Mouse (Mus musculus) spleen, postnatal 36 days (tissue): ENCODE data around the gene Mt4.
"Not testable (repeated sequence)": the region's sequence is repeated elsewhere in the genome, so short reads cannot be mapped to it uniquely, and the experiment has no call there.

Experiments
- DNase-seq, 2 experiments: peaks; one replicate each; pipeline ENCODE4 v3.0.0; 2022; ENCODE audit warnings: low spot score in 2 of 2, mixed read lengths in 1 of 2

Gene Mt4

DNA sequence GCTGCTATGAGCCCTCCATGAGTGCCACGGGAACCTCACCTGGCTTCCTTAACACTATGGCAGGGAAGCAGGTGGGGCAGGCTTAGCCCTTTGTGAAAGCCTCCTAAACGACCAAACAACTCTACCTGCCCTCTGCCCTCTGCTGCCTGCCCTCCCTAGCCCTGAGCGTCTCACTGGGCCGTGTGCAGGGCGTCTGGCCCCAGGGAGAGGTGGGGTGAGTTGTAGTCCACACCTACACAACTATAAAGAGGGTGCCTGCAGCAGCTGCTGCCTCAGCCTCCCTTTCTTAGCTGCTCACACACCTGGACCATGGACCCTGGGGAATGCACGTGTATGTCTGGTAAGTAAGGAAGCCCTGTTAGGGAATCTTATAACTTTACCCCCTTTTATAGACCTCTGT lies at the start of gene Mt4:
Gene Mt4, plus strand, starts transcription at position 265 of the 400 bp plus-strand sequence.
- no peak for DNase-seq

DNA sequence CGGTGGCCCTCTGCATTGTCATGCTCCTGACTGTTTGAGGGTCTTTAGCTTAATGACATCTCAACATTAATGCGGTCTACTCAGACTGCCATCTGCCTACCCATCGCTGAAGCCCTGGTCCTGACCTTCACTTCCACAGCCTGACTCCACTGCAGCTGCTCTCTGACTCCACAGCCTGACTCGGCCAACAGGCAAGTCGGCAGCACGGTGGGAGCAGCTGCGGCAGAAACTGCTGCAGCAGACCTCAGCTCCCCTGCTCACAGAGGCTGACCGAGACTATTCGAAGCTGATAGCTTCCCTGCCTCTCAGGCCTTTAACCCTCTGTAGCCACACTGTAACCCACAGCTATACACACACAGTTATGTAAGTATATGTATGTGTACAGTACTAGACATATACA lies 49.0 kb upstream of the Mt4 start:
- DNase-seq = no peak

DNA sequence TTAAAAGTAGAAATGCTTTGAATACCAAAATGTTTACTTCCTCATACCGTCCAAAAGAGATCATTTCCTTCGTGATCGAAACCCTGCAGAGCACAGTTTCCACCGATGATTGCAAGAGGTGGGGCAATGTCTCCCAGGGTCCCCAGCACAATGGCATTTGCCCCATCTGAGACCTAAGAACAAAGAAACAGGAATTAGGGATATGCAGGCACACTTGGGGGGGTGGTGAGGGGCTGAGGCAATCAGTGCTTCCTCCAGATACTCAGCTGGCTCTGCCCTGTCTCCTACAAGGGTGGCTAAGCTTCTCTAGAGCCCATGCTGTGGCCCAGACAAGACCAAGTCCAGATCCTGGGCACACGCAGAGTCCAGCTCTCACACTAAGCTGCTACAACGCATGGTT lies 47.3 kb upstream of the Mt4 start:
- no peak for DNase-seq

DNA sequence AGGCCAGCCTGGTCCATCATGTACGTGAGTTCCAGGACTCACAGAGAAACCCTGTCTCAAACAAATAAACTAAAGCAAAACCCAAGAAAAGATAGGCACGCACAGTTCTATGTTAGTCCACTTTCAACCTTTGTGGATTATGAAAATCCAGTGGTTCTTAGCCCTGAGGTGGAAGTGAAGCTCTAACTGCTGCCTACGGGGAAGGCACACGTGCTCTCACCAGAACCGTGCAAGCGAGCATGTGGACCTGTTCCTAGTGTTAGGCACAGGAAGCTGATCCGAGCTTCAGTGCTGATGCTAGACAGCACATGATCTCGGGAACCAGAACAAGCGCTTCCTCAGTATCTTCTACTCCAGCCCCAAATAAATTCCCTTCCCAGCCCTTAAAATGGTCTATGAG lies 44.1 kb upstream of the Mt4 start:
- no peak for DNase-seq

DNA sequence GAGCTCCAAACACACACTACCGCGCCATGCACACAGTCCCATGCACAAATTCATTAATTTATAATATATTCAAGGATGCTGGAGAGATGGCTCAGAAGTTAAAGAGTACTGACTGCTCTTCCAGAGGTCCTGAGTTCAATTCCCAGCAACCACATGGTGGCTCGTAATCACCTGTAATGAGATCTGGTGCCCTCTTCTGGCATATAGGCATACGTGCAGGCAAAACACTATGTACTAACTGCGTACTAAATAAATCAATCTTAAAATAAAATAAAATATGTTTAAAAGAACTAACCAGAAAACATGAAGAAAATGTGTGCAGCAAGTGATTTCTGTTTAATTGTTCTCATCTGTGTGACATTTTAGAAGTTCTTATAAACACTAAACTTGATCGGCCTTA lies 42.7 kb upstream of the Mt4 start:
- no peak for DNase-seq

DNA sequence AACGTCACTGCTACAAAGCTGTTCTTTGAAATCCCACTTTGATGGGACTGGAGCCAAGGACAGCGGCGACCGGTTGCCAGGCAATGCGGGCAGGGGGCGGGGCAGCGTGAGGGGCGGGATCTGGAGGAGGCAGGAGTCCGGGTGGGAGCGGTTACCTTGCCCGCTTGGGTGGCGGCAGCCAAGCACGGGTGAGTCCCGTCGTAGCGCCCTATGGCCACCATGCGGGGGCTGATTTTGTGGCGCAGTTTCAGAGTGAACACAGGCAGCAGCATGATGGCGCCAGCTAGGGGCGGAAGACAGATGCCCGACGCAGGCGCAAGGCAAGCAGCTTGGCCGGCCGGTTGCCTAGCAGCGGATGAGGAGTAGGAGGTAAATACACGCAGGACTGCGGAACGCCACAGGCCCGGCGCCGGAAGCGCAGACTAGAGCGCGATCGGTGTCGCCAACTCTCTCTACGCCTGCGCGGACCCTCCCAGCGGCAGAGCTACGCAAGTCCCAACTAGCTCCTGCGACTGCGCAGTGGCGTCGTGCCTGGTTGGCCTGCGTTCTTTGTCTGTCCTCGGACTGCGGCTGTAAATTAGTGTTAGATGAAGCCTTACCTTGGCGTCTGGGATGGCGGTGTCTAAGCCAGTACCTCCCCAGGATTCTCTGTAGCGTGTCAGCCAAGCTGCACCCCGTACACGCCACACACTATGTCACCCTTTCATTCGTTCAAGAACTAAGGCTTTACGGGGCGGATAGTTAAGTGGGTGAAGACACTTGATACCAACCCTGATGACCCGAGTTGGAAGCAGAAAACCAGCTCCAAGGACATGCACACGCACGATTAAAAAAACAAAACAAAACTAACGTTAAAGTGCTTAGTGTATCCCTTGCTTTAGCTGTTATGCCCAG lies 38.7 kb upstream of the Mt4 start, which contains the start of gene Bbs2:
Gene Bbs2, minus strand, starts transcription at position 848 of the 894 bp plus-strand sequence.
- DNase-seq = peak; percentile 99 to 100

DNA sequence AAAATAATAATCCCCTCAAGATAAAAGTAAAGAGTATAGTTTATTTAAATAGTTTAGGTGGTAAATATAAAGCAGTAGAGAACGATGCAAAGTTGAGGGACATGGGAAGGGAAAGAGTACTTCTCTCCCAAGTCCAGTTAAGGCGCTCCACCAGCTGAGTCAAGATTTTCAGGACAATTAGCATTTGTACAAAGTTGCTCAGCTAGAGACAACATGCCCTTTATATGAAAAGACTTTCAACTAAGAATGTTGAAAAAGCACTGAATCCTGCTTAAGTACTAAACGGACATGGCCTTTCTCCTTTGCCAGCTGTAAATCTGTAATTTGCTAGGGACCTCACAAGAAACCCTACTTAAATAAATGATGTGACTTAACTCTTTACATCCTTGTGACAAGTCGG lies 38.0 kb upstream of the Mt4 start:
- no peak for DNase-seq

DNA sequence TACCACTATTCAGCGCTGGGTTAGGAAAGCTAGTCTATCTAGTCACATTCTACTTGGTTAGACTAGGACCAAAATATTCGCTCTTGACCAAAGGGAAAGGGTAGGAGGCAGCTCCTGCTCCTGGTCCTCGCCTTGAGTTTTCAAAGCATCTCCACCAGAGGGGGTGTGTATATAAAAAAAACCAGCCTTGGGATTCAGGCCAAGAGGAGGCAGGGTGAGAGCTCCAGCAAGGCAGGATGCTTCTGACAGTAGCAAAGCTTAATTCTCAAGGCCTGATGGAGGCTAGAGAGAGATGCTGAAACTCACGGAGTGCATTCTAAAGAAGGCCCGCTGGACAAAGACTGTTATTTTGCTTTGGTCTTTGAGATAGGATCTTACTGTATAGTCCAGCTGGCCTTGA lies 32.9 kb upstream of the Mt4 start:
- DNase-seq = no peak

DNA sequence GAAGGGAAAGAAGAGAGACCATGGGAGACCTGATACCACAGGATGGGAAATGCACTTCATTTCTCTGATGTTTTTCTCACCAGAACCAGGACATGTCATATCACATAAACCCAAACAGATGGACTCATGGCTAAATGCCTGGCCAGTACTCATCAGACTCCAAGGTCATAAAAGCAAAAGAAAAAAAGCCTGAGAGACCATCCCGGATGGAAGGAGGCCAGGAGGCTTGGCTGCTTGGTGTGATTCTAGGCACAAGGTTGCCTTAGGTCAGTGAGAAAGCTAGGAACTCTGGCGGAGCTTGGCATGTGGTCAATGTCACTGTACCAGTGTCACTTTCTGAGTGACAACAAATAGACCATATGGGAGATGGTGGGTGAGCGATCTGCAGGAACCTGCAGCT lies 29.1 kb upstream of the Mt4 start:
- no peak for DNase-seq

DNA sequence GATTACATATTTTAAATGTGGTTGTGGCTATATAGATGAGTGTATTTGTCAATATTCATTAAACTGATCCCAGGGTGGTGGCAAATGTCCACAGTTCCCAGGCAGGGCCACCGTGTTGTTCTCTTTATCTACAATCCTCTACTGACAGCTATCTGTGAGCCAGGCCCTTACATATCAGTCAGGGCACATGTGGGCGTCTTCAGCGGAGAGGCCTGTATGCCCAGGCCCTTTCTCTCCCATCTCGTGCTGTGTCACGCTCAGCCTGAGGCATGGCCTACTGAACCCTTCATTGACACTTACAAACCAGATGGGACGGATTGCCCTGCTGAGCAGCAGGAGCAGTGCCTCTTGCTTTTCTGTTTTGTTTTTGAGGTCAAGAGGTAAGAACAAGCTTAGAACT lies 27.6 kb upstream of the Mt4 start:
- DNase-seq = peak; percentile 10 to 31

DNA sequence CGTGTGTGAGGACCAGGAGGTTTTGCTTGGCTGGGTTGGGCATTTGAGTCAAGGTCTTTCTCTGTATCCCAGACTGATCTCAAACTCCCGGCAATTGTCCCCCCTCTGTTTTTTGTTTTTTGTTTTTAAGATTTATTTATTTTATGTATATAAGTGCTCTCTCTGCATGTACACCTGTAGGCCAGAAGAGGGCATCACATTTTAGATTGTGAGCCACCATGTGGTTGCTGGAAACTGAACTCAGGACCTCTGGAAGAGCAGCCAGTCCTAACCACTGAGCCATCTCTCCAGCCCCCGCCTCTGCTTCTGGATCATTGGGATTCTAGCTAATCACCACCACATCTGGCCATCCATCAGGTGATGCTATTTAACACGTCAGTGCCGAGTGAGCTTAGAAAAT lies 27.2 kb upstream of the Mt4 start:
- no peak for DNase-seq

DNA sequence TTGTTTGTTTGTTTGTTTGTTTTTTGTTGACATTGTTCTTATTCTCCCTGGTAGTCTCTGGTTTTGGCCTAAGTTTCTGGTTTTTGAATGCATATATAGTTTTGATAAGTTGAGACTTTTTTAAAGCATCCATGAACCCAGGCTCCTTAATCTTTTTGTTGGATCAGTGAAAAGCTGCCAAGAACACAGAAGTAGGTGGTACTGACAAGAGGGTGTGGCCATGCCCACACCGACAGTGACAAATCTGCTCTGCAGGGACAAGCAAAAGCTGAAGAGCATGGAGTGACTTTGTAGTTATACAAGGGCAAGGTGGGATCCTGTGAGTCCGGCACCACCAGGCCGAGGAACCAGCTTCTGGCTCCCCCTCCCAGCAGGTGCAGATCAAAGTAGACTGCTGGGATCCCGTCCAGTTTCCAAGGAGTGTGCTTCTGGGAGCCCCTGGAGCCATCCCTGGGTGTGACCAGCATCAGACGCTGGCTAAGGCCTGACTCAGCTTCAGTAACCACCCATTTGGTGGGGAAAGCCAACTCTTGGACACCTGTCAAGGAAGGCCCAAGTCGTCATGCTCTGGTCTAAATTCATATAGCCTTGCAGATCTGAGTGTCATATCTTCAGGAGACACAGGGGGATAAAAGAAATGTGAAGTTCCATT lies 26.3 kb upstream of the Mt4 start:
- peak in 1 of 2 experiments; percentile 10 for DNase-seq

DNA sequence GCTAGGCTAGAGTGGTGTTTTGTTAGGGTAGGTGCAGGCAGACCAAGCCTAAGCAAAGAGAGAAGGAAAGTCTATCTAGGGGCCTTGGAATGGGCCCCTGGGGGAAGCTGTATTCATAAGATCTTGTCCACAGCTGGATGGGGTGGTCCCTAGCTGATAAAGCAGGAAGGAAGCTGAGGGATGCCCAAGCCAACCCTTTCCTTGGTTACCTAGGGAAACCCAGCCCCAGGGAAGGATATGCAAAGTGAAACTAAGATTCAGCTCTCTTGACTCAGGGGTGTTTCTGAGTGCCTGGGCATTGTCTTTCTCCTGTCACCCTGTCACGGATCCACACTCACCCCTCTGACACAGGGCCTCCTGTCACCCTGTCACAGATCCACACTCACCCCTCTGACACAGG lies 23.6 kb upstream of the Mt4 start:
- no peak for DNase-seq

DNA sequence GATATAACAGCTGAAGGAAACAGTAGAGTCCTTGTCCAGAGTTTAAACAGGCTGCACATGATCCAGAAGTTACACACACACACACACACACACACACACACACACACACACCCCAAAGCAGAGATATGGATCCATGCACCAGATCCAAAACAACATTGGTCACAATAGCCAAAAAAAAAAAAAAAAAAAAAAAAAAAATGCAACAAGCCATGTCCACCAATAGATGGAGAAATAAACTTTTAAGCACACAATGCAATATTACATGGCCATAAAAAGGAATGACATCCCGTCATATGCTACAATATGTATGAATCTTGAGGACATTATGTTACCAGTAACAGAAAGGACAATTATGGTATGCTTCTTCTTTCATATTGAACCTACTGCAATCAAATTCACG lies 23.0 kb upstream of the Mt4 start:
- no peak for DNase-seq

DNA sequence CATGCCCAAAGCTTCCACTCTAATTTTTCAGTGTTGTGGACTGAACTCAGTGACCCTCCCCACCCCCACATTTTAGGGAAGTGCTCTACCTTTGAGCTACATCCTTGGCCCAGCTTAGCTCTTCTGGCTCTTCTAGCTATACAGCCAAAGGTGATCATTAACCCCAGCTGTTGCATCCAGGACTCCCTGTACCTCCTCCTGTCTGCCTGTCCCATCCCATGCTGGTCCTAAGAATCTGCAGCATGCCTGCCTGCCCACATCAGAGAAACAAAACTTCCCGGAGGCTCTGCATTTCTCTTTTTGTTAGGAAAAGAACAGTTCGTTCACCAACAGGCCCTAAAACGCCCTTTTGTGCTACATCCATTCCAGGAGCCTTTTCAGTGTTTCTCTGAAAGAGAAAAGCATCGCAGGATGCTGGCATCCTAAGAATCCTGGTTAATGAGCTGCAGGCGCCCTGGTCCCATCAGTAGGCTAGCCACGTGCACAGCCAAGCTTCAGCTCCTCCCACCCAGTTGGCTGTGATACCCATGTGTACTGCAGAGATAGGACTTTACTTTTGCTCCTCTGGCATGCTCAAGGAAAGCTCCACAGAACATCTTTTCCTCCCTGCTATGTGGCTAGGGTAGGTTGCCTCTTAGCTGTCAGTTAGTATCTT lies 18.1 kb upstream of the Mt4 start:
- DNase-seq = peak; percentile 8 to 12

DNA sequence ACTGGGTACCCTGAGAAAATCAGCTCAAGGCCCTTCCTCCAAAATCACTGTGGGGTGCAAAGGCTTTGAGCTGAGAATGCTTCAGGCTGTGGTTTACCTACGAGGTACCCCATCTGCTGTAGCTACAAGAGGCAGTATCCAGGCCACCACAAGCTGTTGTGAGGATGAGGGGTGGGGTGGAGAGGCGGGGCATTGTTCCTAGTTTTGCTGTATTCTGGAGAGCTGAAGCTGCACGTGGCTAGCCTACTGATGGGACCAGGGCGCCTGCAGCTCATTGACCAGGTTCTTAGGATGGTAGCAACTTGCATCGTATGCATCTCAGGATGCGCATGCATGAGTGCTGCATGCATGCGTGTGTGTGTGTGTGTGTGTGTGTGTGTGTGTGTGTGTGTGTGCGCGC lies 15.4 kb upstream of the Mt4 start:
- DNase-seq = no peak

DNA sequence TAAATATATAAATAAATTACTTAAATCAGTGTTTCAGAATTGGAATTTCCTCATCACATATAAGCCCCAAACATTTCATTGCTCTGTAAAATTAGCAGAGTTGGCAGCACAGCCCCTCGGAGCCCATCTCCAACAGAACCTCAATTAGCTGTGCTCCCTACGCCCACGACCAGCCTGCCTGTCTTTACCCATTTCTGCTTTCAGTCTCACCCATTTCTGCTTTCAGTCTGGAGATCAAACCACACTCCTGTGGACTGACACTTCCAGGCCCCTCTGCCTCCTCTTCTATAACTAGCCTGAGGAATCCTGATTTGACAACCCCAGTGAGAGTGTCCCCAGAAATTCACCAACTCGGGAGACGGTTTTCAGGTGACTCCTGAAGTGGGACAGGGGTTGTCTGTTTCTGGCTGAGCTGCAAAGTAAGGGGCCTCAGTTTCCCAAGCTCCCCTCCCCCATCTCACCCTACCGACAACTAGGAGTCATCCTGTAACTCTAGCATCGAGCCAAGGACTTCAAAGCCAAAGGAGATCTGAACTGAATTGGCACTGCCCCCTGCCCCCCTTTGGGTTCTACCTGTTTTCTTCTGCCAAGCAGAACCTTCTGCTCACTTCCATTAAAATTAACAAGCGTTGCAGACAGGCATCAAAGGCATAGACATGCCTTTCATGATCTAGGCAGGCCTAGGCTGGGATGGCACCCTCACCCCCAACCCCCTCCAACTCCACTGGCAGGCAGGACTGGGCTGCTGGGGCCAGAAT lies 14.1 kb upstream of the Mt4 start:
- no peak for DNase-seq

DNA sequence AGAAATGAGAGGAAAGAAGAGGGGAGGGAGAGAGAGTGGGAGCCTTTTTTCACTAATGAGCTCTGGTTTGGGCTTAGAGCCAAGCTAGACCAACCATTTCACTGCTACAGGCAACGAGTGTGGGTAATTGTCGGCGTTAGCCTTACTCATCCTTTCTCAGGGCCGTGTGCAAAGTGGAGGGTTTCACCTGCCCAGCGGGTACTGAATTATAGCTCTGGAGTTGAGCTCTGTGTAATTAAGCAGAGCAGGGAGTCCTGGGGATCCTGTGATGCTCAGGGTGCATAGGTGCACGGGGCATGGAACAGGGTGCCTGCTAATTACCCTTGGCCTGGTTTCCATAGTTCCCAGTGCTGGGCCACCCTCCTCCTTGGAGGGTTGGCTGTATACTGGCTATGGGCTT lies 9.3 kb upstream of the Mt4 start:
- no peak for DNase-seq

DNA sequence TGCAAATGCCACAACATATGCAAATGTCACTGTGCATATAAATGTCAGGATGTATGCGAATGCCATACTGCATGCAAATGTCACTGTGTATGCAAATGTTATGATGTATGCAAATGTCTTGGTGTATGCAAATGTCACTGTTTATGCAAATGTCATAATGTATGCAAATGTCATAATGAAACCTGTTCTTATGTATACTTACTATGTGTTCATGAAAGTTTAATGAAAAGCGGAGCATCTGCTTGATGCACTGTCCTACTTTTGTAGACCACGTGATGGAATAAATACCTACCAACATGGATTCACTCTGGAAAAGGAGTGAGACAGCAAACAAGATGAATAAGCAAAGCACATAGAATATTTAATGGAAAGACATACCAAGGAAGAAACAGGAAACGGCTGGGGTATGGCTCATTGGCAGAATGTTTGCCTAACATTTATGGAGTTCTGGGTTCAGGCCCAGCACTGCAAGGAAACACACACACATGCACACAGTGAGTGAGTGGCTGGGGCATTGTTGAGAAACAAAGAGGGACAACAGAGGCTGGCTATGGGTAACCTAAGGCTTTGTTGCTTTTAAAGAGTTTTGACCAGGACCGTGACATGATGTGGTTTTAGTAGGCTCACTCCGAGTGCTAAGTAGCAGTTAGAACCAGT lies 7.7 kb upstream of the Mt4 start:
- DNase-seq = no peak

DNA sequence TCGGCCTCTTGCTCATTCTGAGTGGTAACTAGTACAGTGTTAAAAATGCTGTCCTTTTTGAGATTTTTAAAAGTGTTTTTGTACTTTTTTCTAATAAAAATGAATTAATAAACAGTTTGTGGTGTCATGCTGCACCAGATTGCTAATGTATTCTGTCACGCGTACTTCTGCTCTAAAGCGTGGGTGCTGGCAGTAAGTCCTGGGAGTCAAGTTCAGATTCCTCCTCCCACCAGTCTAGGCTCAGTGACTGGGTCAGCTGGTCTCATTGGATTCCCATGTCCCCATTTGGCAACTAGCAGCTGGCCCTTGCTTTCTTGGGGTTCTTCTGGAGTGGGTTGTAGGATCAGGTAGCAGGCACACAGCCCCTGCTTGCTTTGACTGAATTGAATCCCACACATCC lies 6.9 kb upstream of the Mt4 start:
- no peak for DNase-seq

DNA sequence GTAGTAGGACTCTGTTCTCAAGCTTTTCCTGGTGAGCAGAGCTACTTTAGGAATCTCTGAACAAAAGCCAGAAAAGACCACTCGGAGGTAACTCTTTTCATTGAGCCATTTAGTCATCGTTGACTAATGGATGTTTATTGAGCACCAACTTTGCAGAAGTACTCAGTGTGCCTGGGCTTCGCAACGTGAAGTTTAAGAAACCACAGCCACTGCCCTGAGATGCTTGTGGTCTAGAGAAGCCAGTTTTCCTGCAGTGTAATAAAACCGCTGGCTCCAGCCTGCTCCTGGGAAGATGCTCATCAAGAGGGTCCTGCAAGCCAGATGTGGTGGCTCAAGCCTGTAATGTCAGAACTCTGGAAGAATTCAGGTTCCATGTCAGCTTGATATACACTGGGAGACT lies 4.9 kb upstream of the Mt4 start:
- DNase-seq = no peak

DNA sequence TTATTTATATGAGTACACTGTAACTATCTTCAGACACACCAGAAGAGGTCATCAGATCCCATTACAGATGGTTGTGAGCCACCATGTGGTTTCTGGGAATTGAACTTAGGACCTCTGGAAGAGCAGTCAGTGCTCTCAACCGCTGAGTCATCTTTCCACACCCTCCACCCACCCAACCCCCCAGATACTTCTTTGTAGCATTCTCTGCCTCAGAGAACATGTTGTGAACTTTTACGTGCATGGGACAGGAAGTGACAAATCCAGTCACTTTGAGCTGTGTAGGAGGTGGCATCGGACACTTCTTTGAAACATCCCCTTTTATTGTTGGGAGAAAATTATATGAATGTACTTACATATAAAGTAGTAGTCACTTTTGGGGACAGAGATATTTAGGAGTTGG lies 2.4 kb upstream of the Mt4 start:
- DNase-seq = not testable (repeated sequence)
